Mouse (Mus musculus): ENCODE measurements at regions not wholly inside any gene's neighbourhood (a gene's known extent, or its start where the extent isn't known, plus 50 kb on each side); places are given as distances from the start of the nearest gene placed in this dataset.
A peak's percentile ranks its signal among the peaks of the same experiment; 100 is the strongest.

GRCm38 (mm10) chr15:61599734-61600133 lies 676.9 kb upstream of the A1bg start:
- no peak for DNase-seq (ENCODE audit: low read depth, low spot score)

GRCm38 (mm10) chr15:61596318-61596717 lies 673.5 kb upstream of the A1bg start:
- no peak for DNase-seq (ENCODE audit: low read depth, low spot score)

- DNase-seq (ENCODE audit: low read depth, low spot score), result no peak
Measured at GRCm38 (mm10) chr15:61588956-61589355, 666.1 kb upstream of the A1bg start.

GRCm38 (mm10) chr15:61582335-61582734 lies 659.5 kb upstream of the A1bg start:
- DNase-seq (ENCODE audit: low read depth, low spot score), result no peak

- DNase-seq (ENCODE audit: low read depth, low spot score), result no peak
Measured at GRCm38 (mm10) chr15:61563347-61563746, 640.5 kb upstream of the A1bg start.

- no peak for DNase-seq (ENCODE audit: low read depth, low spot score)
Measured at GRCm38 (mm10) chr15:61562252-61562651, 639.4 kb upstream of the A1bg start.

GRCm38 (mm10) chr15:61553908-61554307 lies 631.1 kb upstream of the A1bg start:
- DNase-seq (ENCODE audit: low read depth, low spot score), result no peak

- DNase-seq (ENCODE audit: low read depth, low spot score), result no peak
Measured at GRCm38 (mm10) chr15:61553081-61553680, 630.4 kb upstream of the A1bg start.

- DNase-seq (ENCODE audit: low read depth, low spot score), result no peak
Measured at GRCm38 (mm10) chr15:61551206-61551605, 628.4 kb upstream of the A1bg start.

- DNase-seq (ENCODE audit: low read depth, low spot score), result no peak
Measured at GRCm38 (mm10) chr15:61548400-61548799, 625.6 kb upstream of the A1bg start.

- no peak for DNase-seq (ENCODE audit: low read depth, low spot score)
Measured at GRCm38 (mm10) chr15:61546608-61547007, 623.8 kb upstream of the A1bg start.

- DNase-seq (ENCODE audit: low read depth, low spot score), result peak; percentile 2
Measured at GRCm38 (mm10) chr15:61544074-61544473, 621.3 kb upstream of the A1bg start.

- DNase-seq (ENCODE audit: low read depth, low spot score), result no peak
Measured at GRCm38 (mm10) chr15:61541643-61542042, 618.8 kb upstream of the A1bg start.

- no peak for DNase-seq (ENCODE audit: low read depth, low spot score)
Measured at GRCm38 (mm10) chr15:61540753-61541421, 618.1 kb upstream of the A1bg start.

- DNase-seq (ENCODE audit: low read depth, low spot score), result no peak
Measured at GRCm38 (mm10) chr15:61538930-61539329, 616.1 kb upstream of the A1bg start.

GRCm38 (mm10) chr15:61538169-61538755 lies 615.5 kb upstream of the A1bg start:
- DNase-seq (ENCODE audit: low read depth, low spot score), result no peak

GRCm38 (mm10) chr15:61536332-61536716 lies 613.5 kb upstream of the A1bg start:
- DNase-seq (ENCODE audit: low read depth, low spot score), result no peak

GRCm38 (mm10) chr15:61535644-61536331 lies 613.0 kb upstream of the A1bg start:
- DNase-seq (ENCODE audit: low read depth, low spot score), result no peak

GRCm38 (mm10) chr15:61535180-61535579 lies 612.4 kb upstream of the A1bg start:
- no peak for DNase-seq (ENCODE audit: low read depth, low spot score)

- DNase-seq (ENCODE audit: low read depth, low spot score), result no peak
Measured at GRCm38 (mm10) chr15:61532808-61533207, 610.0 kb upstream of the A1bg start.

GRCm38 (mm10) chr15:61532040-61532439 lies 609.2 kb upstream of the A1bg start:
- no peak for DNase-seq (ENCODE audit: low read depth, low spot score)

- no peak for DNase-seq (ENCODE audit: low read depth, low spot score)
Measured at GRCm38 (mm10) chr15:61523036-61523435, 600.2 kb upstream of the A1bg start.

- no peak for DNase-seq (ENCODE audit: low read depth, low spot score)
Measured at GRCm38 (mm10) chr15:61517265-61517664, 594.5 kb upstream of the A1bg start.

All from forelimb bud, embryonic 11.5 days (tissue).